Mouse (Mus musculus): ENCODE measurements around the gene Gar1. TPM values are rescaled to one million over a fixed set of nuclear protein-coding genes. Genes with fewer than 3 reads are reported as not detected.

The Gar1 gene
- polyA plus RNA-seq (2015; fragmentation: Nextera tagmentation; extraction: Ambion mirVana) = 41.0 and 48.4 TPM in 2 replicates

- Histone ChIP-seq H3K4me2 (replicated peaks; ENCODE audit: low read depth) (peak within 1 kb of the TSS; percentile 78), H3K4me3 (ENCODE audit: low read depth, low read length) (peak within 1 kb of the TSS; percentile 92), H3K27ac (replicated peaks) (peak within 1 kb of the TSS; percentile 91), H3K27me3 (ENCODE audit: control insufficient read depth, insufficient read depth, low read length) (no peaks in the 10 kb centered on the region), H3K4me1 (replicated peaks; ENCODE audit: control insufficient read depth, insufficient read depth) (peaks cover 5% of the 10 kb centered on the region; the same call in 1 of the 2 replicates), H3K9ac (ENCODE audit: low read length) (peak within 1 kb of the TSS; percentile 88), H3K36me3 (ENCODE audit: control insufficient read depth, insufficient read depth, low read length) (no peaks in the 10 kb centered on the region), H3K9me3 (ENCODE audit: control insufficient read depth, low read length) (no peaks in the 10 kb centered on the region)
- ATAC-seq (ENCODE audit: low FRiP score, low TSS enrichment) (peak; percentile 85), DNase-seq (ENCODE audit: low spot score) (peak; percentile 97)
- no peak for TF ChIP-seq EP300 (optimal IDR thresholded peaks at IDR 0.05)
- TF ChIP-seq CTCF (IDR thresholded peaks at IDR 0.05; ENCODE audit: low read depth) = no peak
- WGBS = under 1% methylated on average over 51 of the region's 60 CpGs
Observed at GRCm38 (mm10) chr3:129831035-129831568, at the start of gene Gar1. TSS of gene Gar1 (minus strand) at chr3:129831396.

DNA sequence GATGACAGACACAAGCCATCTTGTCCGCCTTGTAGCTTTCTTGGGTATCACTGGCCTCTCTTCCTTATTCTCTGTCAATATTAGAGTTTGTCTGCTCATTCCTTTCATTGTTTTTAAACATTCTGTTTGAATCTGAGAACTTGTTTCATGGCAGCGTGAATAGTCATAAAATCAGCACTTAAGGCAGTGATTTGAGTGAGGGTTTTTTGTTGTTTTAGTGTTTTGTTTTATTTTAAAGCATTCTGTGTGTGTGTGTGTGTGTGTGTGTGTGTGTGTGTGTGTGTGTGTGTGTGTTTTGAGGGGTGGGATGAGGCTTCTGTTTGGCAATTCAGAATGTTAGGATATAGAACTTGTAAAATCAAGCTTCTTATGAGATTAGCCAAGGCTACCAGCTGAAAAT is 48.7 kb upstream of the Gar1 start:
- Histone ChIP-seq H3K27me3 (ENCODE audit: control insufficient read depth, insufficient read depth, low read length) (no peaks in the 10 kb centered on the region), H3K4me3 (ENCODE audit: low read depth, low read length) (no peak overlapping the region), H3K9me3 (ENCODE audit: control insufficient read depth, low read length) (no peaks in the 10 kb centered on the region), H3K27ac (replicated peaks) (no peak overlapping the region), H3K9ac (ENCODE audit: low read length) (no peak overlapping the region), H3K36me3 (ENCODE audit: control insufficient read depth, insufficient read depth, low read length) (no peaks in the 10 kb centered on the region), H3K4me2 (replicated peaks; ENCODE audit: low read depth) (peak overlapping the region; percentile 89), H3K4me1 (replicated peaks; ENCODE audit: control insufficient read depth, insufficient read depth) (0 out of 2 replicates have a peak, but pooled peaks cover 3% of the 10 kb centered on the region)
- TF ChIP-seq EP300 (optimal IDR thresholded peaks at IDR 0.05) = no peak
- TF ChIP-seq CTCF (IDR thresholded peaks at IDR 0.05; ENCODE audit: low read depth) = no peak
- ATAC-seq (ENCODE audit: low FRiP score, low TSS enrichment) (no peak), DNase-seq (ENCODE audit: low spot score) (no peak)
- 59% methylated on average over 2 of the region's 2 CpGs for WGBS

DNA sequence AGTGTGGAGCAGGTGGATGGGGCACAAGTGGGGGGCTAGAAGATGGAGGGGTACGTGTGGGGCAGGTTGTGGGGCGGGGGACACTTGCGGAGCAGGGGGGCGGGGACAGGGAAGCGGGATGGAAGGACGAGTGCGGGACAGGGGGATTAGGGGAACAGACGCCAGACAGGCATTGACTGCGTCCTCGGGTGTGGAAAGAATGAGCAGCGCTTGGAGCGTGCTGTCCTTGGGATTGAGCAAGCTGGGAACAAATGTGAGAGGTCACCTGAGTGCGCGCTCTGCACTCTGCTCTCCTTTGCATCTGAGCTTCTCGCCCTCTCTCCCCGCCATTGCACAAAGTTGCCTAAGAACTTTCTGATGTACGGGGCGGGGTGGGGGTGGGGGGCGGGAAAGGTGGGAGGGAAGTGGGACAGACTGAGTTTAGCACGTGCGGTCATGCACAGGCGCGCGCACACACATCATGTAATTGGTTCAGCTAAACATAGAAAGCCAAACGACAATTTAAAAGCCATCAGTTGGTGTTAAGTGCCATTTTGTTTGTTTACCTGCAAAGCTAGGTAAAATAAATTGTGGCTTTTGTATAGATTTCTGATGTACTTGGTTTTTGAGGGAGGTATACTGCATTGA is 48.0 kb upstream of the Gar1 start:
- peak; percentile 84 for ATAC-seq (ENCODE audit: low FRiP score, low TSS enrichment)
- under 1% methylated on average over 21 of the region's 25 CpGs for WGBS
- no peak for TF ChIP-seq CTCF (IDR thresholded peaks at IDR 0.05; ENCODE audit: low read depth)
- no peak for TF ChIP-seq EP300 (optimal IDR thresholded peaks at IDR 0.05)

GRCm38 (mm10) chr3:129878405-129879021 is 47.3 kb upstream of the Gar1 start, which contains the start of gene Pla2g12a:
TSS of gene Pla2g12a (plus strand) at chr3:129878606.
- no peaks in the 10 kb centered on the region for H3K36me3 ChIP-seq (ENCODE audit: control insufficient read depth, insufficient read depth, low read length)
- peak within 1 kb of the TSS; percentile 75 for H3K9ac ChIP-seq (ENCODE audit: low read length)
- peak within 1 kb of the TSS; percentile 61 for H3K27ac ChIP-seq (replicated peaks)
- peak within 1 kb of the TSS; percentile 89 for H3K4me2 ChIP-seq (replicated peaks; ENCODE audit: low read depth)
- peak; percentile 86 for ATAC-seq (ENCODE audit: low FRiP score, low TSS enrichment)
- no peaks in the 10 kb centered on the region for H3K9me3 ChIP-seq (ENCODE audit: control insufficient read depth, low read length)
- TF ChIP-seq CTCF (IDR thresholded peaks at IDR 0.05; ENCODE audit: low read depth) (peak; percentile 49), EP300 (optimal IDR thresholded peaks at IDR 0.05) (no peak)
- under 1% methylated on average over 43 of the region's 66 CpGs for WGBS
- no peaks in the 10 kb centered on the region for H3K27me3 ChIP-seq (ENCODE audit: control insufficient read depth, insufficient read depth, low read length)
- peak; percentile 90 for DNase-seq (ENCODE audit: low spot score)
- H3K4me3 ChIP-seq (ENCODE audit: low read depth, low read length) = peak within 1 kb of the TSS; percentile 67
- 0 out of 2 replicates have a peak, but pooled peaks cover 3% of the 10 kb centered on the region for H3K4me1 ChIP-seq (replicated peaks; ENCODE audit: control insufficient read depth, insufficient read depth)

More for the DNA sequence above, 48.0 kb upstream of the Gar1 start:
- Histone ChIP-seq H3K9me3 (ENCODE audit: control insufficient read depth, low read length) (no peaks in the 10 kb centered on the region), H3K36me3 (ENCODE audit: control insufficient read depth, insufficient read depth, low read length) (no peaks in the 10 kb centered on the region), H3K4me1 (replicated peaks; ENCODE audit: control insufficient read depth, insufficient read depth) (0 out of 2 replicates have a peak, but pooled peaks cover 3% of the 10 kb centered on the region), H3K4me2 (replicated peaks; ENCODE audit: low read depth) (peak overlapping the region; percentile 89), H3K27ac (replicated peaks) (peak overlapping the region; percentile 61), H3K27me3 (ENCODE audit: control insufficient read depth, insufficient read depth, low read length) (no peaks in the 10 kb centered on the region), H3K9ac (ENCODE audit: low read length) (peak overlapping the region; percentile 75), H3K4me3 (ENCODE audit: low read depth, low read length) (peak overlapping the region; percentile 67)
- DNase-seq (ENCODE audit: low spot score) = peak; percentile 75

- H3K36me3 ChIP-seq (ENCODE audit: control insufficient read depth, insufficient read depth, low read length) = no peaks in the 10 kb centered on the region
- no peak overlapping the region for H3K4me2 ChIP-seq (replicated peaks; ENCODE audit: low read depth)
- no peak overlapping the region for H3K9ac ChIP-seq (ENCODE audit: low read length)
- H3K27ac ChIP-seq (replicated peaks) = no peak overlapping the region
- H3K27me3 ChIP-seq (ENCODE audit: control insufficient read depth, insufficient read depth, low read length) = no peaks in the 10 kb centered on the region
- no peak overlapping the region for H3K4me3 ChIP-seq (ENCODE audit: low read depth, low read length)
- 57% methylated on average over 10 of the region's 10 CpGs for WGBS
- TF ChIP-seq CTCF (IDR thresholded peaks at IDR 0.05; ENCODE audit: low read depth) (no peak), EP300 (optimal IDR thresholded peaks at IDR 0.05) (no peak)
- ATAC-seq (ENCODE audit: low FRiP score, low TSS enrichment) = no peak
- no peaks in the 10 kb centered on the region for H3K9me3 ChIP-seq (ENCODE audit: control insufficient read depth, low read length)
- no peak for DNase-seq (ENCODE audit: low spot score)
- H3K4me1 ChIP-seq (replicated peaks; ENCODE audit: control insufficient read depth, insufficient read depth) = 0 out of 2 replicates have a peak, but pooled peaks cover 3% of the 10 kb centered on the region
Observed at GRCm38 (mm10) chr3:129877327-129877726, 46.1 kb upstream of the Gar1 start.
